Mouse (Mus musculus) adrenal gland, postnatal 10 days (tissue): ENCODE results near the gene Vipas39. TPM values are rescaled to one million over a fixed set of nuclear protein-coding genes. Genes with fewer than 3 reads are reported as not detected.
"Not testable (repeated sequence)": the region's sequence is repeated elsewhere in the genome, so short reads cannot be mapped to it uniquely, and the experiment has no call there.

Experiments
- DNase-seq: peaks from one replicate; pipeline ENCODE4 v3.0.0; 2021; ENCODE audit warnings: mixed read lengths
- long read RNA-seq, 2 experiments: library from polyadenylated mRNA; stranded (forward); transcript quantifications; one replicate each; pipeline ENCODE4 v2.0.0; 2021
- total RNA-seq, 2 experiments: library from RNA; stranded (reverse); gene quantifications; 2 replicates each; pipeline ENCODE4 v1.2.3; 2021

Vipas39 gene
- 10 to 100 TPM; 34.2 to 40.2 TPM for total RNA-seq
- long read RNA-seq, experiment 1, transcript Vipas39-202 (20 exons, 2,524 nt) = major isoform, 21 of 39 reads
- long read RNA-seq, experiment 1, partial matches to known transcripts = 10 of 39 reads
- long read RNA-seq, experiment 1, other reads (novel, unspliced or antisense) = 5 of 39 reads
- long read RNA-seq, experiment 2, transcript Vipas39-202 (20 exons, 2,524 nt) = major isoform, 16 of 22 reads
- long read RNA-seq, experiment 2, partial matches to known transcripts = 4 of 22 reads
- long read RNA-seq, experiment 2, other reads (novel, unspliced or antisense) = 2 of 22 reads

GRCm38 (mm10) chr12:87266108-87266826, at the start of gene Vipas39, which contains the start of gene Ahsa1:
Vipas39 (minus strand) TSS chr12:87266256.
Ahsa1 (plus strand) TSS chr12:87266479.
- DNase-seq = peak; percentile 88

GRCm38 (mm10) chr12:87313098-87313497, 47.0 kb upstream of the Vipas39 start:
- no peak for DNase-seq

GRCm38 (mm10) chr12:87306584-87306844, 40.5 kb upstream of the Vipas39 start:
- DNase-seq = not testable (repeated sequence)

GRCm38 (mm10) chr12:87305767-87306583, 39.9 kb upstream of the Vipas39 start:
- DNase-seq = no peak

GRCm38 (mm10) chr12:87301189-87301588, 35.1 kb upstream of the Vipas39 start:
- DNase-seq = no peak

- DNase-seq = peak; percentile 10
These were observed 34.3 kb upstream of the Vipas39 start for GRCm38 (mm10) chr12:87300441-87300690.

- peak; percentile 63 for DNase-seq
These were observed 33.8 kb upstream of the Vipas39 start, which contains the start of gene Ism2 for GRCm38 (mm10) chr12:87299657-87300440. Ism2 (minus strand) TSS chr12:87299705.

GRCm38 (mm10) chr12:87299037-87299656, 33.1 kb upstream of the Vipas39 start:
- DNase-seq = no peak

- DNase-seq = no peak
These were observed 27.9 kb upstream of the Vipas39 start for GRCm38 (mm10) chr12:87293934-87294333.

GRCm38 (mm10) chr12:87289100-87289499, 23.0 kb upstream of the Vipas39 start:
- no peak for DNase-seq

GRCm38 (mm10) chr12:87284726-87285125, 18.7 kb upstream of the Vipas39 start:
- DNase-seq = no peak

GRCm38 (mm10) chr12:87284268-87284667, 18.2 kb upstream of the Vipas39 start:
- DNase-seq = no peak

- no peak for DNase-seq
These were observed 17.6 kb upstream of the Vipas39 start for GRCm38 (mm10) chr12:87283706-87284105.

GRCm38 (mm10) chr12:87282743-87283142, 16.7 kb upstream of the Vipas39 start:
- no peak for DNase-seq

GRCm38 (mm10) chr12:87281766-87282165, 15.7 kb upstream of the Vipas39 start:
- no peak for DNase-seq

- DNase-seq = no peak
These were observed 13.8 kb upstream of the Vipas39 start for GRCm38 (mm10) chr12:87279879-87280278.

- peak; percentile 11 for DNase-seq
These were observed 13.3 kb upstream of the Vipas39 start for GRCm38 (mm10) chr12:87279350-87279749.

- DNase-seq = peak; percentile 33
These were observed 12.2 kb upstream of the Vipas39 start for GRCm38 (mm10) chr12:87278118-87278730.

- DNase-seq = not testable (repeated sequence)
These were observed 11.2 kb upstream of the Vipas39 start for GRCm38 (mm10) chr12:87277251-87277650.

- no peak for DNase-seq
These were observed 9.1 kb upstream of the Vipas39 start for GRCm38 (mm10) chr12:87274853-87275831.
